Mouse (Mus musculus): ENCODE data around the gene Tnf. TPM values are rescaled to one million over a fixed set of nuclear protein-coding genes. Genes with fewer than 3 reads are reported as not detected.

Gene Tnf
- total RNA-seq, 2 experiments from 2014 or later = 0.52 TPM; not detected in 1

DNA sequence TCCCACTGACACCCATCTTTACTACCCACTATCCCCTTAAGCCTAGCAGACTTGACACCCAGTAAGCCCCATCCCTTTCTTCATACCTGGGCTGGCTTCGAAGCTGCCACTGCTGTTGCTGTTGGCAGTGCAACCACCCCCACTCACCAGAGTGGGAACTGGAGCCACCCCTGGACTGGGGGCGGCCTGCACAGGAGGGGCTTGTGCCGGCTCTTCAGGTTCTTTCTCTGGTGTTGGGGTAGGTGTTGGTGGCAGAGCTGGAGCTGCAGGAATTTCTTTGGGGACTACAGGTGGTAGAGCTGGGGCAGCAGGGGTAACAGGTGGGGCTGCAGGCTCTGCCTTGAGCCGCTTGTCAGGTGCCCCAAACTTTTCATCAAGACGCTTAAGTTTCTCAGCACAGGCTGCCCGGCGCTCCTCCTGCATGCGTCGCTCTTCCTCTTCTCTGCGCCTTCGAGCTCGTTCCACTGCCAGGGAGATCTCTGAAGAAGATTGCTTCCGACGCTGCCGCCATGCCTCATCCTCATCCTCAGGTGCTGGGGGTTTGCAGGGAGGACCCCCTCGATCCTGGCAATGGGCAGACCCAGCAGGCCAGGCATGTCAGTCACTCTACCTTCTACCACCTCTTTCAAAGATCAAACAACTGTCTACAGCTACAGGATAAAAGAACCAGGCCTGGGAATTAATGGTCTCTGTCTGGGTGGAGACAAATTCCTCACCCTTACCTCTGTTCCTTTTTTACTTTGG, 42.8 kb downstream of the Tnf start:
- no peak for DNase-seq
- intact Hi-C loops (cut with DNase I) = no loop called here

DNA sequence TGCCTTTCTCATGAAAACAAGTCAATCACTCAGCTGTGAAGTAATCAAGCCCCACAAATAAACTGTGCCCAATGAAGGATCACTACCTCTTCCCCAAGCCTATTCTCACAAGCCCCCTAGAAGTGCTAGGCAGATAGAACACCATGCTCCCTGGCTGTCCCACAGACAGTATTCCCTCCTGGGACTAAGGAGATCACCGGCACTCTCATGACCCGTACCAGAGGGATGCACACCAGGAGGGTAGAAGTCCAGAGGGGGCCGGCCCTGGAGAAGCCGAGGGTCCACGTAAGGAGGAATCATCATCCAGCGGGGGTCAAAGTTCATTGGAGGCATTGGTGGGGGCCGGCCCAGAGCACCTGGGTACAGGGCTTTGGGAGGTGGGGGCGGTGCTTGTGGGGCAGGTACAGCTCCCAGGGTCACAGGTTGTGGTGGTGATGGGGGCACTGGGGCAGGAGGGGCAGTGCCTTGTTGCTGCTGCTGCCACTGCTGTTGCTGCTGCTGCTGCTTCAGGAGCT, 44.1 kb downstream of the Tnf start:
- intact Hi-C loops (cut with DNase I) = no loop called here

DNA sequence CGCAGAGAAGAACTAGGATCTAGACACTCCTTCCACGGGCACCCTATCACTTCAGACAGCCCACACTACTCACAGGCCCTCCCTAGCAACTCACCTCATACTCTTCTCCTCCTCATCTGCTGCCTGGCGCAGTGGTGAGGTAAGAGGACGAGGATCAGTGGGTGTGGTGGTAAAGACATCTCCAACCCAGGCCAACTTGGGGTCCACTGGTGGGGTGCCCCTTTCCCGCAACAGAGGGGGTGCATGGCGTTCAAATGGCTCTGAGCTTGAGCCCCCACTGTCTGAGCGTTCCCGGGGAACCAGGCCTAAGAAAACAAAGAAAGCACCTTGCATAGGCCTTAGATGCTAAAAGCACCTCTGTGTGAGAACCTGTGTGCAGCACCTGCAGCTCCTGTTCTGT, 44.6 kb downstream of the Tnf start:
- intact Hi-C loops (cut with DNase I) = no loop called here
- DNase-seq = no peak

More for the DNA sequence above, 44.1 kb downstream of the Tnf start:
- DNase-seq = no peak

DNA sequence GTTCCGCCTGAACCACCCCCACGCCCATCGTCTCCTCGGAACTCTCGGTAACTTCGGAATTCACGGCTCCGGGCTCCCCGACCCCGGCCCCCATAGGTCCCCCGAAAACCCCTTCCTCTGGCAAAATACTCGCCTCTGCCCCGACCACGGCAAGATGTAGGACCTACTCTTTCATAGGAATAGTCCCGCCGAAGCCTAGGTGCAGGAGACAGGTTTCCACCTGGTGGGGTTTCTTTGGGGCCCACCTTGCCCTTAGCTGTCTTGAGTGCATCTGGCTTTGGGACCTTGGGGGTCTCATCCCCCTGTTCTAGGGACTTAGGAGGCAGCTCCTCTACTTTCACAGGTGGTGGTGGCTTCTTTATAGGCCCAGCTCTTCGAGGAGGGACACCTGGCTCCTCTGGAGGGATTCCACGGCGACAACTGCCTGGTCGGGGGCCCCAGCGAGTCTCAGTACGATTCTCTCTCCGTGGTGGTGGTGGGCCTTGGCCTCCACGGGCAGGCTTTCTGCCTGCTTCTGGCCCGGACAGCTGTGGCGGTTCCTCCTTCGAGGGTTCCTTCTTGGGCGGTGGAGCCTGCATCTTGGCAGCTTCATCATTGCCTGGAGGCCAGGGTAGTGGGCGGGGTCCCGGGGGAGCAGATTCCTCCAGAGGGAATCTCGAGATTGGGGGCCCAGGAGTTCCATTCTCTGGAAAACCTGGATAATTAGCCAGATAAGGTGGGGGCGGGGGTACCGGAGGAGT, 45.2 kb downstream of the Tnf start:
- DNase-seq = no peak
- intact Hi-C loops (cut with DNase I) = no loop called here

DNA sequence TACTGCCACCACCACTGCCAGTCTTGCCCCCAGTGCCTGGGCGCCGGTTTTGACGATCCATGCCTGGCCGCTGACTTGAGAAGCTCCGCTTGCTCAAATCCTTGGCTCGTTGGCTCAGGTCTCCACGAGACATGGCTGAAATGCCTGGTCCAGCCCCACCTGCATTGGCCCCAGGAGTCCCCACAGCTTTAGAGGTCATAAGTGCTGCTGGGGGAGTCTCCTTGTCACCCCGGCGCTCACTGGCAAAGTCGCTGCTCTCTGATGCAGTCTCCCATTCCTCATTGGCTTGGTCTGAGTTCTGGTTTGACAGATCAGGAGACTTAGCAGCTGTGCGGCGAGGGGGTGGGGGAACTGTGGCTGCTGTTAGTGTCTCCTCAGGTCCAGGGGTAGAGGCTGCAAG, 46.4 kb downstream of the Tnf start:
- intact Hi-C loops (cut with DNase I) = no loop called here
- DNase-seq = no peak

DNA sequence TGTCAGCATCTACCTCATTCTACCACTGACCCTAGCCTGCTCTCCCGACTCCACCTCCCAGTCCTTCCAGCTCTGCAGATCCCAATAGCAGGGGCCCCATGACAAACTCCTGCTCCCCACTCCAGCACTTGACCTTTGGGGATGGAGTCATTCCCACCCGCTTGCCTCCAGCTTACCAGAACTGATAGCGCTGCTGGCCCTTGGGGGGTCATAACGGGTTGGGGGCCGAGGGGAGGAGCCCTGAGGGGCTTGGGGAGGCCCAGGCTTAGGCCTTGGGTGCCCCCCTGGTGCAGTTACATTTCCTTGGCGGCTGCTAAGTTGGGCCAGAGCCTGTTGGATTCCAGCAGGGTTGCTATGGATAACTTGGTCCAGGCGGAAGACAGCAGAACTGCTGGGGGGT, 47.2 kb downstream of the Tnf start:
- DNase-seq = no peak

DNA sequence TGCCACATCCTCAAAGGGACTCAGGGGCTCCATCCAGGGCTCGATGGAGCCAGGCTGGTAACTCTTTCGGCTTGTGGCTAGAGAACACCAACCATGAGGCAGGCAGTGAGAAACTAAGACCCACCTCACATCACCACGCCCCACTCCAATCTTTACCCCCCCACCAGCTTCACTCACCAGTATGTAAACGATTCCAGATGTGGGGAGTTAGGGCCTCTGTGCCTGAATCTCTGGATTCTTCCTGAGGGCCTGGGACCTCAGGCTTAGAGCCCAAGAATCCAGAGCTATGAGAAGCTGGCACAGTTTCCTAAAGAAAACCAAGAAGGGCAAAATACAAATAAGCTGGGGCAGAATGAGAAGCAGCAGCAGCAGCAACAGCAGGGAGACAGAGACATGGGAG, 47.9 kb downstream of the Tnf start:
- DNase-seq = no peak
- intact Hi-C loops (cut with DNase I) = no loop called here

More for the DNA sequence above, 47.2 kb downstream of the Tnf start:
- intact Hi-C loops (cut with DNase I) = no loop called here

DNA sequence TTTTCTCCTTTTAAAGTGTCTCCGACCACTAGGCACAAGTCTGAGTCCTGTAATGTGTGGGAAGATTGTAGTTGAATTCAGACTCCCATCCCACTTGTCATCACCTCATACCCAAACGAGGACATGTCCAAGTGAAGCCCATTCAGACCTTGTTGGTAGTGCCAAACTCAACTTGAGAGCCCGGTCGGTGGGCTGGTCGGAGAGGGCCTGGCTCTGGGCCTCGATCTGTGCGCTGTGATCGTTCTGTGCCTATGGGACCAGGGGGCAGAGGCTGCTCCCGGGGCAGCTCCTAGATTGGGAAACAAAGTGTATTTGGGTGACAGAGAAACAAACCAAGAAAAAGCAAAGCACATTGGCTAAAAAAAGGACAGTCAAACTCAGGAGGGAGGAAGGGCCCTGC, 48.7 kb downstream of the Tnf start:
- intact Hi-C loops (cut with DNase I) = no loop called here
- DNase-seq = no peak

DNA sequence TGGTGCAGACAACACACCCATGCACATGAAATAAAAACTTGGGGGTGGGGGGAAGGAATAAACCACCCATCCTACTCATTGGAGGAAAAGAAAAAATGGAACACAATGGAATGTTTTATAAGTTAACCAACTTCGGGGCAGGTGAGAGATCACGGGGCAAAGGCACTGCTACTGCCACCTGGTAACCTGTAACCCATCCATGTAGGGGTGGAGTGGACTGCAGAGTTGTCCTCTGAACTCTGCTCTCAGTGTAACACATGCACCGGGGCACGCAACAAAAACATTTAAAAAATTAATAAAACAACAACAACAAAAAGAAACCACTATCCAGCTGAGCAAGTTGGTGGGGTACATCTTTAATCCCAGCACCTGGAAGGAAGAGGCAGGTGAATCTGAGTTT, 49.7 kb downstream of the Tnf start:
- intact Hi-C loops (cut with DNase I) = no loop called here
- DNase-seq = no peak

Small RNA genes lying within 50 kb of the gene (microRNA-seq; reads per million reads assigned to microRNA genes)
- not detected for gene Mir6973a
- not detected for gene Mir6974
- gene Mir6975 = 1.2 reads per million
- gene Mir8094 = 1.5 reads per million

Other genes starting within 250 kb of the Tnf start
- gene Hspa1b, start 242.8 kb downstream of the Tnf start, total RNA-seq (2021) = 1 to 10 TPM; 1.6 to 2.3 TPM
- gene Gm20481, start 232.1 kb downstream of the Tnf start, total RNA-seq (2021) = not detected
- gene Hspa1a, start 229.9 kb downstream of the Tnf start, total RNA-seq (2021) = 1 to 10 TPM; 3.1 to 5.2 TPM
- gene Hspa1l, start 229.3 kb downstream of the Tnf start, total RNA-seq (2021) = under 1 TPM in 1 of 2 experiments, not detected in 1; 0.22 TPM
- gene Lsm2, start 220.1 kb downstream of the Tnf start, total RNA-seq (2021) = 10 to 100 TPM; 35.9 to 38.5 TPM
- gene Vars, start 201.0 kb downstream of the Tnf start, total RNA-seq (2021) = 10 to 100 TPM; 91.0 to 94.3 TPM
- under 1 TPM; 0.12 to 0.16 TPM for gene Vwa7, start 185.4 kb downstream of the Tnf start, total RNA-seq (2021)
- under 1 TPM; 0.98 to 0.99 TPM for gene Sapcd1, start 174.0 kb downstream of the Tnf start, total RNA-seq (2021)
- gene Msh5, start 155.3 kb downstream of the Tnf start, total RNA-seq (2021) = 1 to 10 TPM; 2.0 to 3.2 TPM
- 10 to 100 TPM; 20.2 to 20.3 TPM for gene Clic1, start 152.0 kb downstream of the Tnf start, total RNA-seq (2021)
- 100 to 1,000 TPM; 101 to 115 TPM for gene Ddah2, start 143.0 kb downstream of the Tnf start, total RNA-seq (2021)
- not detected for gene Ly6g6c, start 136.6 kb downstream of the Tnf start, total RNA-seq (2021)
- not detected for gene Mpig6b, start 135.8 kb downstream of the Tnf start, total RNA-seq (2021)
- gene Ly6g6e, start 125.1 kb downstream of the Tnf start, total RNA-seq (2021) = 1 to 10 TPM; 2.8 to 3.4 TPM
- gene Ly6g6d, start 123.9 kb downstream of the Tnf start, total RNA-seq (2021) = not detected
- not detected for gene Ly6g6f, start 116.4 kb downstream of the Tnf start, total RNA-seq (2021)
- gene Abhd16a, start 112.7 kb downstream of the Tnf start, total RNA-seq (2021) = 10 to 100 TPM; 66.7 to 73.6 TPM
- gene Ly6g5c, start 93.7 kb downstream of the Tnf start, total RNA-seq (2021) = not detected
- gene Ly6g5b, start 86.6 kb downstream of the Tnf start, total RNA-seq (2021) = 1 to 10 TPM in 1 of 2 experiments, under 1 TPM in 1; 0.81 to 2.3 TPM
- 10 to 100 TPM; 10.7 to 12.1 TPM for gene Gpank1, start 80.6 kb downstream of the Tnf start, total RNA-seq (2021)
- 100 to 1,000 TPM; 210 to 214 TPM for gene Csnk2b, start 80.0 kb downstream of the Tnf start, total RNA-seq (2021)
- gene D17H6S53E, start 75.6 kb downstream of the Tnf start, total RNA-seq (2021) = 10 to 100 TPM; 19.8 to 20.1 TPM
- under 1 TPM in 1 of 2 experiments, not detected in 1; 0.52 TPM for gene Apom, start 70.0 kb downstream of the Tnf start, total RNA-seq (2021)
- gene Bag6, start 66.8 kb downstream of the Tnf start, total RNA-seq (2021) = 100 to 1,000 TPM; 395 to 410 TPM
- gene Prrc2a, start 37.1 kb downstream of the Tnf start, total RNA-seq (2021) = 100 to 1,000 TPM; 311 to 315 TPM
- 1 to 10 TPM; 2.5 to 3.6 TPM for gene Aif1, start 25.9 kb downstream of the Tnf start, total RNA-seq (2021)
- 10 to 100 TPM; 12.3 to 17.6 TPM for gene Lst1, start 13.6 kb downstream of the Tnf start, total RNA-seq (2021)
- gene Ltb, start 7.6 kb downstream of the Tnf start, total RNA-seq (2021) = under 1 TPM; 0.77 to 0.88 TPM
- 1 to 10 TPM in 1 of 2 experiments, under 1 TPM in 1; 0.82 to 1.0 TPM for gene Lta, start 3.3 kb upstream of the Tnf start, total RNA-seq (2021)
- gene Gm16181, start 18.8 kb upstream of the Tnf start, total RNA-seq (2021) = not detected
- gene Atp6v1g2, start 31.7 kb upstream of the Tnf start, total RNA-seq (2021) = 100 to 1,000 TPM; 122 to 142 TPM
- 10 to 100 TPM; 14.7 to 14.8 TPM for gene Nfkbil1, start 33.8 kb upstream of the Tnf start, total RNA-seq (2021)
- gene Ddx39b, start 39.7 kb upstream of the Tnf start, total RNA-seq (2021) = 100 to 1,000 TPM; 324 to 337 TPM
- 10 to 100 TPM; 19.1 to 22.8 TPM for gene H2-D1, start 60.7 kb upstream of the Tnf start, total RNA-seq (2021)
- under 1 TPM; 0.28 to 0.32 TPM for gene H2-Q1, start 118.4 kb upstream of the Tnf start, total RNA-seq (2021)
- gene H2-Q2, start 140.2 kb upstream of the Tnf start, total RNA-seq (2021) = 1 to 10 TPM in 1 of 2 experiments, under 1 TPM in 1; 0.48 to 2.2 TPM
- gene H2-Q4, start 177.6 kb upstream of the Tnf start, total RNA-seq (2021) = 1 to 10 TPM; 1.6 TPM
- gene H2-Q6, start 222.8 kb upstream of the Tnf start, total RNA-seq (2021) = under 1 TPM; 0.18 to 0.36 TPM
- gene H2-Q7, start 237.1 kb upstream of the Tnf start, total RNA-seq (2021) = under 1 TPM; 0.36 to 0.66 TPM